Mouse (Mus musculus): Measurements from ENCODE around the gene Zfp277. TPM values are rescaled to one million over a fixed set of nuclear protein-coding genes. Genes with fewer than 3 reads are reported as not detected.

The Zfp277 gene
- 7.9 and 8.3 TPM in 2 replicates for polyA plus RNA-seq (2015; fragmentation: Nextera tagmentation; extraction: Ambion mirVana)

- Histone ChIP-seq H3K4me2 (ENCODE audit: low read depth, low read length) (peak within 1 kb of the TSS; percentile 98), H3K9ac (replicated peaks) (peak within 1 kb of the TSS; percentile 67), H3K36me3 (replicated peaks; ENCODE audit: insufficient read depth, low read length) (no peaks in the 10 kb centered on the region), H3K27ac (ENCODE audit: low read depth) (peak within 1 kb of the TSS; percentile 35), H3K9me3 (ENCODE audit: low read length) (no peaks in the 10 kb centered on the region), H3K4me1 (ENCODE audit: insufficient read depth) (0 out of 2 replicates have a peak, but pooled peaks cover 10% of the 10 kb centered on the region), H3K4me3 (ENCODE audit: low read depth, low read length) (peak within 1 kb of the TSS; percentile 76), H3K27me3 (ENCODE audit: insufficient read depth, low read length) (peaks cover 29% of the 10 kb centered on the region)
- 2% methylated on average over 79 of the region's 80 CpGs for WGBS (ENCODE audit: insufficient replicate concordance)
- ATAC-seq = peak; percentile 98
- peak; percentile 98 for DNase-seq
- TF ChIP-seq EP300 (IDR thresholded peaks at IDR 0.05; ENCODE audit: low read depth) = no peak
- TF ChIP-seq CTCF (IDR thresholded peaks at IDR 0.05; ENCODE audit: low read depth) = 0 out of 2 replicates have a peak, but pooled peaks have one; percentile 7
These were observed at the start of gene Zfp277, which contains the start of gene Dock4 for GRCm38 (mm10) chr12:40445648-40446449. Gene Zfp277, minus strand, starts transcription at chr12:40445902. Gene Dock4, plus strand, starts transcription at chr12:40445952.

GRCm38 (mm10) chr12:40486047-40486837, 40.5 kb upstream of the Zfp277 start:
- ATAC-seq (no peak), DNase-seq (no peak)
- Histone ChIP-seq H3K9me3 (ENCODE audit: low read length) (no peaks in the 10 kb centered on the region), H3K4me1 (ENCODE audit: insufficient read depth) (peaks cover 4% of the 10 kb centered on the region; the same call in 1 of the 2 replicates), H3K36me3 (replicated peaks; ENCODE audit: insufficient read depth, low read length) (no peaks in the 10 kb centered on the region), H3K27me3 (ENCODE audit: insufficient read depth, low read length) (no peaks in the 10 kb centered on the region), H3K4me3 (ENCODE audit: low read depth, low read length) (no peak overlapping the region), H3K9ac (replicated peaks) (no peak overlapping the region), H3K27ac (ENCODE audit: low read depth) (no peak overlapping the region), H3K4me2 (ENCODE audit: low read depth, low read length) (no peak overlapping the region)
- no peak for TF ChIP-seq EP300 (IDR thresholded peaks at IDR 0.05; ENCODE audit: low read depth)
- WGBS (ENCODE audit: insufficient replicate concordance) = 64% methylated on average over 12 of the region's 12 CpGs

GRCm38 (mm10) chr12:40485210-40485609, 39.5 kb upstream of the Zfp277 start:
- no peak overlapping the region for H3K27ac ChIP-seq (ENCODE audit: low read depth)
- TF ChIP-seq CTCF (IDR thresholded peaks at IDR 0.05; ENCODE audit: low read depth) = no peak
- TF ChIP-seq EP300 (IDR thresholded peaks at IDR 0.05; ENCODE audit: low read depth) = no peak
- H3K27me3 ChIP-seq (ENCODE audit: insufficient read depth, low read length) = no peaks in the 10 kb centered on the region
- no peak overlapping the region for H3K4me2 ChIP-seq (ENCODE audit: low read depth, low read length)
- DNase-seq (no peak), ATAC-seq (no peak)
- peaks cover 4% of the 10 kb centered on the region; the same call in 1 of the 2 replicates for H3K4me1 ChIP-seq (ENCODE audit: insufficient read depth)
- no peaks in the 10 kb centered on the region for H3K36me3 ChIP-seq (replicated peaks; ENCODE audit: insufficient read depth, low read length)
- no peak overlapping the region for H3K4me3 ChIP-seq (ENCODE audit: low read depth, low read length)
- no peaks in the 10 kb centered on the region for H3K9me3 ChIP-seq (ENCODE audit: low read length)
- no peak overlapping the region for H3K9ac ChIP-seq (replicated peaks)
- 63% methylated on average over 1 of the region's 1 CpGs for WGBS (ENCODE audit: insufficient replicate concordance)

- no peak overlapping the region for H3K4me2 ChIP-seq (ENCODE audit: low read depth, low read length)
- DNase-seq (no peak), ATAC-seq (no peak)
- H3K4me3 ChIP-seq (ENCODE audit: low read depth, low read length) = no peak overlapping the region
- no peaks in the 10 kb centered on the region for H3K9me3 ChIP-seq (ENCODE audit: low read length)
- H3K9ac ChIP-seq (replicated peaks) = no peak overlapping the region
- TF ChIP-seq EP300 (IDR thresholded peaks at IDR 0.05; ENCODE audit: low read depth) = no peak
- TF ChIP-seq CTCF (IDR thresholded peaks at IDR 0.05; ENCODE audit: low read depth) = no peak
- H3K27me3 ChIP-seq (ENCODE audit: insufficient read depth, low read length) = no peaks in the 10 kb centered on the region
- WGBS (ENCODE audit: insufficient replicate concordance) = 27% methylated on average over 3 of the region's 3 CpGs
- peaks cover 4% of the 10 kb centered on the region; the same call in 1 of the 2 replicates for H3K4me1 ChIP-seq (ENCODE audit: insufficient read depth)
- no peak overlapping the region for H3K27ac ChIP-seq (ENCODE audit: low read depth)
- H3K36me3 ChIP-seq (replicated peaks; ENCODE audit: insufficient read depth, low read length) = no peaks in the 10 kb centered on the region
These were observed 38.5 kb upstream of the Zfp277 start for GRCm38 (mm10) chr12:40484224-40484623.

- no peaks in the 10 kb centered on the region for H3K36me3 ChIP-seq (replicated peaks; ENCODE audit: insufficient read depth, low read length)
- no peak for DNase-seq
- no peaks in the 10 kb centered on the region for H3K27me3 ChIP-seq (ENCODE audit: insufficient read depth, low read length)
- TF ChIP-seq EP300 (IDR thresholded peaks at IDR 0.05; ENCODE audit: low read depth) = no peak
- ATAC-seq = no peak
- WGBS (ENCODE audit: insufficient replicate concordance) = 63% methylated on average over 8 of the region's 8 CpGs
- no peak overlapping the region for H3K27ac ChIP-seq (ENCODE audit: low read depth)
- no peaks in the 10 kb centered on the region for H3K9me3 ChIP-seq (ENCODE audit: low read length)
- no peak overlapping the region for H3K4me2 ChIP-seq (ENCODE audit: low read depth, low read length)
- no peak overlapping the region for H3K9ac ChIP-seq (replicated peaks)
- H3K4me1 ChIP-seq (ENCODE audit: insufficient read depth) = no peaks in the 10 kb centered on the region
- no peak overlapping the region for H3K4me3 ChIP-seq (ENCODE audit: low read depth, low read length)
These were observed 32.1 kb upstream of the Zfp277 start for GRCm38 (mm10) chr12:40477621-40478452.

Measured in liver, postnatal 0 days (tissue).